Mouse (Mus musculus) liver, adult 2 months (tissue): ENCODE results near the gene Trim29. TPM values are rescaled to one million over a fixed set of nuclear protein-coding genes. Genes with fewer than 3 reads are reported as not detected.

Source experiments
- DNase-seq: peaks from one replicate; pipeline ENCODE4 v3.0.0-alpha.2; 2011; ENCODE audit warnings: low read depth, low spot score; ENCODE audit errors: extremely low read depth
- H3K27ac ChIP-seq: fragments of 200-500 bp; replicated peaks from 2 replicates; pipeline ENCODE4 v1.5.1; 2012; ENCODE audit warnings: low read depth, mild to moderate bottlenecking, control low read depth, inconsistent platforms, low read length; ENCODE audit not compliant: insufficient read depth
- H3K27me3 ChIP-seq: fragments of 200-500 bp; 2 replicates; pipeline ENCODE4 v1.6.1; 2012; ENCODE audit warnings: mild to moderate bottlenecking, moderate library complexity, low read length, inconsistent platforms; ENCODE audit not compliant: control insufficient read depth, insufficient read depth
- H3K36me3 ChIP-seq: fragments of 200-500 bp; 2 replicates; pipeline ENCODE4 v1.6.1; 2012; ENCODE audit warnings: low read length, inconsistent platforms; ENCODE audit not compliant: control insufficient read depth, insufficient read depth
- H3K4me1 ChIP-seq: fragments of 200-500 bp; 2 replicates; pipeline ENCODE4 v1.6.1; 2011; ENCODE audit warnings: low read length; ENCODE audit not compliant: control insufficient read depth, insufficient read depth
- H3K4me3 ChIP-seq: fragments of 200-500 bp; 2 replicates; pipeline ENCODE4 v1.5.1; 2011; ENCODE audit warnings: low read depth, mild to moderate bottlenecking, control low read depth, low read length, moderate library complexity; ENCODE audit not compliant: insufficient read depth
- H3K79me2 ChIP-seq: fragments of 200-500 bp; 2 replicates; pipeline ENCODE4 v1.6.1; 2012; ENCODE audit warnings: inconsistent platforms, mild to moderate bottlenecking, low read length, moderate library complexity; ENCODE audit not compliant: control insufficient read depth, insufficient read depth
- H3K9ac ChIP-seq: fragments of 200-500 bp; 2 replicates; pipeline ENCODE4 v1.6.1; 2012; ENCODE audit warnings: low read depth, mild to moderate bottlenecking, control low read depth, inconsistent platforms, low read length
- CTCF ChIP-seq: fragments of 200-500 bp; IDR thresholded peaks from 2 replicates; pipeline ENCODE4 v1.5.1; 2011; ENCODE audit warnings: low read depth, low read length, control low read depth
- POLR2A ChIP-seq: fragments of 200-500 bp; IDR thresholded peaks from 2 replicates; pipeline ENCODE4 v1.6.1; 2011; ENCODE audit warnings: low read length, control low read depth; ENCODE audit not compliant: insufficient read depth; ENCODE audit errors: extremely low read depth
- WGBS: fragments of 180-500 bp; shearing (Covaris S2); methylation state at CpG from one replicate; pipeline ENCODE4 v1.1.7; 2018; 5-methylcytosine and 5-hydroxymethylcytosine counted together
- polyA plus RNA-seq: library from polyadenylated mRNA; depleted of rRNA; stranded (reverse); fragments of >200 nt; gene quantifications from 2 replicates; pipeline ENCODE4 v1.2.3, GENCODE M21; 2012
- total RNA-seq: library from RNA; depleted of rRNA; stranded (reverse); fragments of >200 nt; gene quantifications from 2 replicates; pipeline ENCODE4 v1.2.3, GENCODE M21; 2014

The Trim29 gene
- total and polyA plus RNA-seq, 2 experiments: not detected

GRCm38 (mm10) chr9:43315320-43315950, 4.8 kb downstream of the Trim29 start:
- Histone ChIP-seq H3K36me3 (no peaks in the 10 kb centered on the region), H3K27ac (no peak overlapping the region), H3K9ac (no peak overlapping the region), H3K79me2 (no peaks in the 10 kb centered on the region), H3K4me1 (no peaks in the 10 kb centered on the region), H3K27me3 (peaks cover 3% of the 10 kb centered on the region; the same call in 1 of the 2 replicates), H3K4me3 (no peak overlapping the region)
- TF ChIP-seq CTCF (no peak), POLR2A (no peak)
- WGBS: 72% methylated on average over 3 of the region's 3 CpGs
- no peak for DNase-seq

- 78% methylated on average over 4 of the region's 4 CpGs for WGBS
- Histone ChIP-seq H3K27ac (no peak overlapping the region), H3K36me3 (no peaks in the 10 kb centered on the region), H3K4me3 (no peak overlapping the region), H3K27me3 (no peaks in the 10 kb centered on the region), H3K9ac (no peak overlapping the region), H3K4me1 (no peaks in the 10 kb centered on the region), H3K79me2 (no peaks in the 10 kb centered on the region)
- TF ChIP-seq POLR2A: no peak
- no peak for TF ChIP-seq CTCF
- no peak for DNase-seq
Measured at GRCm38 (mm10) chr9:43316466-43316865, 5.8 kb downstream of the Trim29 start.

- WGBS: 80% methylated on average over 10 of the region's 10 CpGs
Measured at GRCm38 (mm10) chr9:43318661-43319060, 8.0 kb downstream of the Trim29 start.

GRCm38 (mm10) chr9:43321951-43322350, 11.3 kb downstream of the Trim29 start:
- Histone ChIP-seq H3K27ac (no peak overlapping the region), H3K27me3 (no peaks in the 10 kb centered on the region), H3K4me1 (no peaks in the 10 kb centered on the region), H3K79me2 (no peaks in the 10 kb centered on the region), H3K4me3 (no peak overlapping the region), H3K36me3 (no peaks in the 10 kb centered on the region), H3K9ac (no peak overlapping the region)
- WGBS: 86% methylated on average over 6 of the region's 6 CpGs
- no peak for TF ChIP-seq CTCF
- TF ChIP-seq POLR2A: no peak
- DNase-seq: no peak

More at GRCm38 (mm10) chr9:43318661-43319060, 8.0 kb downstream of the Trim29 start:
- TF ChIP-seq CTCF: no peak
- no peak for TF ChIP-seq POLR2A
- H3K36me3 ChIP-seq: no peaks in the 10 kb centered on the region
- DNase-seq: no peak
- no peaks in the 10 kb centered on the region for H3K27me3 ChIP-seq
- H3K9ac ChIP-seq: no peak overlapping the region
- H3K27ac ChIP-seq: no peak overlapping the region
- no peaks in the 10 kb centered on the region for H3K4me1 ChIP-seq
- H3K79me2 ChIP-seq: no peaks in the 10 kb centered on the region
- no peak overlapping the region for H3K4me3 ChIP-seq

GRCm38 (mm10) chr9:43322666-43323065, 12.0 kb downstream of the Trim29 start:
- H3K79me2 ChIP-seq: no peaks in the 10 kb centered on the region
- no peak overlapping the region for H3K27ac ChIP-seq
- no peak for TF ChIP-seq CTCF
- TF ChIP-seq POLR2A: no peak
- H3K4me1 ChIP-seq: no peaks in the 10 kb centered on the region
- no peak overlapping the region for H3K9ac ChIP-seq
- no peaks in the 10 kb centered on the region for H3K36me3 ChIP-seq
- WGBS: 94% methylated on average over 4 of the region's 4 CpGs
- no peak for DNase-seq
- no peak overlapping the region for H3K4me3 ChIP-seq
- H3K27me3 ChIP-seq: no peaks in the 10 kb centered on the region

- Histone ChIP-seq H3K27me3 (no peaks in the 10 kb centered on the region), H3K4me1 (no peaks in the 10 kb centered on the region), H3K79me2 (no peaks in the 10 kb centered on the region), H3K27ac (no peak overlapping the region), H3K36me3 (no peaks in the 10 kb centered on the region), H3K9ac (no peak overlapping the region), H3K4me3 (no peak overlapping the region)
- 66% methylated on average over 3 of the region's 3 CpGs for WGBS
- no peak for DNase-seq
- TF ChIP-seq POLR2A: no peak
- no peak for TF ChIP-seq CTCF
Measured at GRCm38 (mm10) chr9:43325486-43325885, 14.8 kb downstream of the Trim29 start.
